Mouse (Mus musculus) C2C12 (cell line): ENCODE data around the gene Vamp5. TPM values are rescaled to one million over a fixed set of nuclear protein-coding genes. Genes with fewer than 3 reads are reported as not detected.

Source experiments
- H3K27me3 ChIP-seq: one replicate; pipeline ENCODE4 v1.6.1; 2011; ENCODE audit not compliant: control insufficient read depth, insufficient read depth, insufficient read length
- H3K36me3 ChIP-seq: one replicate; pipeline ENCODE4 v1.6.1; 2011; ENCODE audit not compliant: control insufficient read depth, insufficient read depth
- H3K4me3 ChIP-seq: one replicate; pipeline ENCODE4 v1.5.1; 2011; ENCODE audit warnings: mild to moderate bottlenecking, control low read depth; ENCODE audit not compliant: poor library complexity, insufficient read depth, severe bottlenecking
- H3K79me2 ChIP-seq: one replicate; pipeline ENCODE4 v1.6.1; 2011; ENCODE audit not compliant: control insufficient read depth, insufficient read depth
- H3K79me3 ChIP-seq: one replicate; pipeline ENCODE4 v1.6.1; 2011; ENCODE audit warnings: low read depth, control low read depth
- H3ac ChIP-seq: one replicate; pipeline ENCODE3; 2011; ENCODE audit warnings: low read depth; ENCODE audit not compliant: control insufficient read depth, insufficient read length
- CEBPB ChIP-seq: IDR thresholded peaks from one replicate; pipeline ENCODE4 v1.6.1; 2011; ENCODE audit warnings: low read depth, mild to moderate bottlenecking, control low read depth, moderate library complexity
- CTCF ChIP-seq: IDR thresholded peaks from one replicate; pipeline ENCODE4 v1.5.1; 2011; ENCODE audit not compliant: control insufficient read depth, insufficient read depth, insufficient read length
- FOSL1 ChIP-seq: IDR thresholded peaks from one replicate; pipeline ENCODE4 v1.8.0; 2011; ENCODE audit warnings: mild to moderate bottlenecking, low read length; ENCODE audit not compliant: poor library complexity, insufficient read depth, severe bottlenecking
- MAX ChIP-seq: IDR thresholded peaks from one replicate; pipeline ENCODE4 v1.6.1; 2011; ENCODE audit warnings: mild to moderate bottlenecking, control low read depth
- MYOD1 ChIP-seq: IDR thresholded peaks from one replicate; pipeline ENCODE4 v1.6.1; 2011; ENCODE audit warnings: low read depth; ENCODE audit not compliant: control insufficient read depth, insufficient read length
- MYOG ChIP-seq: IDR thresholded peaks from one replicate; pipeline ENCODE4 v1.6.1; 2011; ENCODE audit not compliant: control insufficient read depth, insufficient read length; ENCODE audit errors: extremely low read depth
- USF1 ChIP-seq: IDR thresholded peaks from one replicate; pipeline ENCODE4 v1.6.1; 2011; ENCODE audit warnings: low read depth, mild to moderate bottlenecking, control low read depth, moderate library complexity
- long read RNA-seq, 2 experiments: library from polyadenylated mRNA; unstranded; transcript quantifications; one replicate each; pipeline ENCODE4 v2.0.0; 2019 to 2020
- polyA plus RNA-seq: library from polyadenylated mRNA; unstranded; fragments of >200 nt; fragmentation: generic; extraction: Trizol; gene quantifications from one replicate; pipeline ENCODE4 v1.2.1, GENCODE M21; 2012; ENCODE audit warnings: missing spikeins

Gene Vamp5
- 91.3 TPM for polyA plus RNA-seq
- long read RNA-seq, experiment 1, transcript Vamp5-201 (4 exons, 553 nt), result minor isoform, 11 of 82 reads
- long read RNA-seq, experiment 1, transcript Vamp5-202 (3 exons, 623 nt), result major isoform, 58 of 82 reads
- long read RNA-seq, experiment 1, transcript Vamp5-203 (2 exons, 2,619 nt), result minor isoform, 5 of 82 reads
- long read RNA-seq, experiment 1, partial matches to known transcripts, result 1 of 82 reads
- long read RNA-seq, experiment 1, other reads (novel, unspliced or antisense), result 7 of 82 reads
- long read RNA-seq, experiment 2, transcript Vamp5-202 (3 exons, 623 nt), result major isoform, 8 of 13 reads
- long read RNA-seq, experiment 2, partial matches to known transcripts, result 0 of 13 reads
- long read RNA-seq, experiment 2, other reads (novel, unspliced or antisense), result 4 of 13 reads

DNA sequence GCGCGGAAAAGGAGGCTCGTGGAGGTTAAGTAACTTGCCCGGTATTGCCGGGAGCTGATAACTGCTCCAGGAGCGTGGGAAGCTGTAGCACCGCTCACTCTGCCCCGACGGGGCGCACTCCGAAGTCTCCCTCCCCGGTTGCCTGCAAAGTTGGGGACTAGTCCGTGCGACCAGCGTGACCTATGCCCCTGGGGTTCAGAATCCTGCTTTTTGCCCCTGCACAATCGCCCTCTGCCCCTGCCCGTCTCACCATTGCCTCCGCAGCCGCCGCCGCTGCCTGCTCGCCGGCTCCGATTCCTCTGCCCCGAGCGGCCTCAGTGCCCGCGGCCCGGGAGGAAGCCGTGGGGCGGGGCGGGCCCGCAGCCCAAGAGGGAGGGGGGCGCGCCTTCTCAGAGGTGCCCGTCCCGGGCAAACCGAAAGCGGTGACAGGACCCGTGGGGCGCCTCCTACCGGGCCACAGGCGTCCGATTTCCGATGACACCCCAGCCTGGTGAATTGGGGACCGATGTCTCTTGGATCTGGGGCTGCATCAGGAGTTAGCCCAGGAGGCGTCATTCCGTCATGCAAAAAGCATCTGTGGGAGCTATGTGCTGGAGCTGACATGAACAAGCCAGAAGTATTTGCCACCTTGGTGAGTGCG, at the start of gene Vamp5:
TSS of gene Vamp5 (minus strand) at position 338 of the 640 bp plus-strand sequence.
- peak within 1 kb of the TSS; percentile 66 for H3ac ChIP-seq
- H3K79me2 ChIP-seq, result peaks cover 20% of the 10 kb centered on the region
- no peaks in the 10 kb centered on the region for H3K27me3 ChIP-seq
- no peaks in the 10 kb centered on the region for H3K36me3 ChIP-seq
- TF ChIP-seq MAX (no peak), FOSL1 (no peak), CEBPB (no peak), USF1 (no peak), CTCF (peak; percentile 34), MYOD1 (no peak)
- H3K79me3 ChIP-seq, result peaks cover 3% of the 10 kb centered on the region
- H3K4me3 ChIP-seq, result peak within 1 kb of the TSS; percentile 59

DNA sequence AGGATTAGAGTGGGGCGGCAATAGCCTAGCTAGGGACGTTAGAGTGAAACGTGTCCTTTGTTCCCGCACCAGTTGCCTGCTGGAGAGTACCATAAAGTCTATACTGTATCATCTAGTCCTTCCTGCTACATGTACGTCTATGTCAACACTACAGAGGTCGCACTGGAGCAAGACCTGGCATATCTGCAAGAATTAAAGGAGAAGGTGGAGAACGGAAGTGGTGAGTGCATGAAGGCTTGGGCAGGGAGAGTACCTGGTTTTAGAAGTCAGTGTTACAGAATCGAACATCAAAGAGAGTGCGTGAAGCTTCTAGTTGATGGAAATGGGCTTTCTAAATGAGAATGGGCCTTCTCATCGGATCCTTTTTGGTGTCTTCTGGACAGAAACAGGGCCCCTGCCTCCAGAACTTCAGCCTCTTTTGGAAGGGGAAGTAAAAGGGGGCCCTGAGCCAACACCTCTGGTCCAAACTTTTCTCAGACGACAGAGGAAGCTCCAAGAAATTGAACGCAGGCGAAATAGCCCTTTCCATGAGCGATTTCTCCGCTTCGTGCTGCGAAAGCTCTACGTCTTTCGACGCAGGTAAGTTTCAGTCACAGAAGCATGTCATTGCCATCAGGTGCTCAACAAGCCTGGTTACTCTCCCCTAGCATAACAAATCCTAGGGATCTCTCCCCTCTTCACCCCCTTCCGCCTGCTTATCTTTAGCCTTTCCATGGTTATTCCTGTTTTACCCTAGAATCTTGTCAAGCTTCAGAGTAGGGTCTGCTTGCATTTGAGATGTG, 49.0 kb upstream of the Vamp5 start:
- peaks cover 61% of the 10 kb centered on the region for H3K36me3 ChIP-seq

DNA sequence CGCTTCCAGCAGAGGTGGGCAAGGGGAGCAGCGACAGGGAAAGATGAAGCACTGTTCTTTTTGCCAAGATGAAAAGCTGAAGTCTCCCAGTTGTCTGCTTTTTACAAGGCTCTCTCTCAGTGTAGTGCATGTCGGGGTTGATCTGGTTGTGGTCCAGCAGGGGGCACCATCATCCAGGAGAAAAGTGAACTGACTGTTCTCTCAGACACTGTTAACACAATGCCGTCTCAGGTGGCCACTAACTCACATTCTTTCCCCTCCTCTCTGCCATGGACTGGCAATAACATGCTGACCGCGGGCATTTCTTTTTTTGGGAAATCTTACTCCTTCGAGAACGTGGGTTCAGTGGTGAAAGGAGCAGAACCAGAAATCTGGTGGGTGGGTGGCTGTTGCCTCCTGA, 47.8 kb upstream of the Vamp5 start:
- Histone ChIP-seq H3ac (no peak overlapping the region), H3K27me3 (no peaks in the 10 kb centered on the region), H3K36me3 (peaks cover 62% of the 10 kb centered on the region), H3K4me3 (no peak overlapping the region), H3K79me3 (no peaks in the 10 kb centered on the region), H3K79me2 (no peaks in the 10 kb centered on the region)
- no peak for TF ChIP-seq CEBPB
- TF ChIP-seq FOSL1, result no peak
- no peak for TF ChIP-seq MAX
- TF ChIP-seq MYOD1, result no peak
- no peak for TF ChIP-seq USF1
- no peak for TF ChIP-seq MYOG
- peak; percentile 56 for TF ChIP-seq CTCF

More for the DNA sequence above, 49.0 kb upstream of the Vamp5 start:
- H3K4me3 ChIP-seq, result no peak overlapping the region
- H3ac ChIP-seq, result no peak overlapping the region
- no peaks in the 10 kb centered on the region for H3K27me3 ChIP-seq
- no peak for TF ChIP-seq CEBPB
- TF ChIP-seq MYOD1, result no peak
- no peak for TF ChIP-seq CTCF
- peaks cover 4% of the 10 kb centered on the region for H3K79me2 ChIP-seq
- no peaks in the 10 kb centered on the region for H3K79me3 ChIP-seq

DNA sequence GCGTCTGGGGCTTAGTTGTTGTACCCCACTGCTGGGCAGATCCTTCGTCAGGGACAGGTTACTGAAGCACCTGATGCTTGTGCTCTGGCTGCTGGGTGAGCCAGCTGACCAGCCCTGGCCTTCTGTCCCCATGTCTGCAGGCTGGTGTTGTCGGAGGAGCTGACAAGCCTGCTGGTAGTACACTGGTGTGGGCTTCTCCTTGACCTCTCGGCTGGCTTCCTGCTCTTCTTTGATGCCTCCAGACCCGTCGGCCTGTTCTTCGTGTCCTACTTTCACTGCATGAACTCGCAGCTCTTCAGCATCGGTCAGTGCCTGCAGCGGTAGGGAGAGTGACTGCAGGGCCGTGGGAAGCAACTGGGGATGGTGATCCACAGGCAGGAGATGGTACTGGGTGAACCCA, 45.4 kb upstream of the Vamp5 start:
- H3K79me3 ChIP-seq, result no peaks in the 10 kb centered on the region
- no peaks in the 10 kb centered on the region for H3K27me3 ChIP-seq
- H3K36me3 ChIP-seq, result peaks cover 60% of the 10 kb centered on the region
- H3ac ChIP-seq, result no peak overlapping the region
- TF ChIP-seq MAX, result no peak
- no peak for TF ChIP-seq MYOG
- TF ChIP-seq CEBPB, result no peak
- no peak for TF ChIP-seq USF1
- no peak for TF ChIP-seq CTCF
- no peak for TF ChIP-seq MYOD1
- TF ChIP-seq FOSL1, result no peak
- H3K4me3 ChIP-seq, result no peak overlapping the region
- no peaks in the 10 kb centered on the region for H3K79me2 ChIP-seq

DNA sequence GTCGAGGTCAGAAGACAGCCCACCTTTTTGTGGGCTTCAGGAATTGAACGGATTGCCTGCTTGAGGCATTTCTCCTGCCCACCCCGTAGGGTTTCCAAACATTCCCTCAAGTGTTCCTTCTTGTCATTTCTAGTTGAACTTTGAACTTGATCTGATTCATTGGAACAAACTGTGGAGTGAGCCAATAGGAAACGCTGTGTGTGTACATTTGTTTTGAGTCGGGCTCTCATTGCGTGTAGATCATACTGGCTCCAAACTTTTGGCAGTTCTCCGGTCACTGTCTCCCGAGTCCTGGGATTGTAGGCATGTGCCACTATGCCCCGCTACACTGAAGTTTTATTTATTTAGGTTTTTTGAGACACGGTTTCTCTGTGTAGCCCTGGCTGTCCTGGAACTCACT, 40.6 kb upstream of the Vamp5 start:
- Histone ChIP-seq H3K4me3 (no peak overlapping the region), H3K27me3 (no peaks in the 10 kb centered on the region), H3K79me3 (peaks cover 4% of the 10 kb centered on the region), H3K36me3 (peaks cover 52% of the 10 kb centered on the region), H3K79me2 (peaks cover 8% of the 10 kb centered on the region), H3ac (no peak overlapping the region)
- TF ChIP-seq FOSL1 (no peak), MYOG (no peak), USF1 (no peak), CTCF (no peak), MYOD1 (no peak), MAX (no peak), CEBPB (no peak)
